Mouse (Mus musculus) frontal cortex, postnatal 10 days (tissue): ENCODE measurements around the gene Glmp.
"Not testable (repeated sequence)": the region's sequence is repeated elsewhere in the genome, so short reads cannot be mapped to it uniquely, and the experiment has no call there.

ENCODE experiments used
- DNase-seq, 2 experiments: peaks; one replicate each; pipeline ENCODE4 v3.0.0; 2022; ENCODE audit warnings: low spot score in 2 of 2, mixed read lengths in 1 of 2

Glmp gene

GRCm38 (mm10) chr3:88375750-88376626 is 51.2 kb downstream of the Glmp start:
- not testable (repeated sequence) for DNase-seq

GRCm38 (mm10) chr3:88376644-88377043 is 51.8 kb downstream of the Glmp start:
- DNase-seq: not testable (repeated sequence)

DNA sequence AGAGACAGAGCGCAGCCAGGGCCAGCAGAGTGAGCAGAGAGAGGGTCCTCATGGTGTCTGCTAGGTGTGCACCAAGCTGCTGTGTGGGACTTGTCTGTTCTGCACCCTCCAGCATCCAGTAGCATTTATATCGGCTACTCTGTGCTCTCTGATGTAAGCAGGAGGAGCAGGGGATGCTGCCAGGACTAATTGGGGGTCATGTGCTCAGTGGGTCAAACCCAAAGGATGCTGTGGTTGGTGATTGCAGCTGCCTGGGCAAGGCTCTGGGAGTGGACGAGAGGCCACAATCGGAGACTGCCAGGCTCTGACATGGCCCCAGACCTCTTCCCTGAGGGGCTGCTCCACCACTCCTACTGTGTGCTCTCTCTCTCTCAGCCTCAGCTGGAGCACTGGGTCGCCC is 53.8 kb downstream of the Glmp start, which contains the start of gene Bglap2:
Gene Bglap2 (minus strand): TSS at position 101 of the 400 bp plus-strand sequence.
- not testable (repeated sequence) for DNase-seq
